Mouse (Mus musculus): ENCODE results near the gene 2200002D01Rik.

Gene 2200002D01Rik

GRCm38 (mm10) chr7:29248261-29248841 is at the start of gene 2200002D01Rik:
Gene 2200002D01Rik (minus strand): TSS chr7:29248466.
- DNase-seq, result peak; percentile 76

- DNase-seq, result peak; percentile 73
Measured at GRCm38 (mm10) chr7:29296998-29297397, 48.7 kb upstream of the 2200002D01Rik start.

GRCm38 (mm10) chr7:29295861-29296647 is 47.8 kb upstream of the 2200002D01Rik start:
- no peak for DNase-seq

- DNase-seq, result no peak
Measured at GRCm38 (mm10) chr7:29294111-29294761, 46.0 kb upstream of the 2200002D01Rik start.

GRCm38 (mm10) chr7:29293131-29294065 is 45.1 kb upstream of the 2200002D01Rik start:
- peak; percentile 25 for DNase-seq

GRCm38 (mm10) chr7:29292458-29293098 is 44.3 kb upstream of the 2200002D01Rik start:
- no peak for DNase-seq

GRCm38 (mm10) chr7:29291616-29292457 is 43.6 kb upstream of the 2200002D01Rik start:
- DNase-seq, result no peak

- no peak for DNase-seq
Measured at GRCm38 (mm10) chr7:29290691-29291485, 42.6 kb upstream of the 2200002D01Rik start.

- DNase-seq, result no peak
Measured at GRCm38 (mm10) chr7:29289856-29290255, 41.6 kb upstream of the 2200002D01Rik start.

GRCm38 (mm10) chr7:29288942-29289638 is 40.8 kb upstream of the 2200002D01Rik start, which contains the start of gene Ppp1r14a:
Gene Ppp1r14a (plus strand): TSS chr7:29289308.
- peak; percentile 74 for DNase-seq

- DNase-seq, result no peak
Measured at GRCm38 (mm10) chr7:29288079-29288478, 39.8 kb upstream of the 2200002D01Rik start.

- DNase-seq, result no peak
Measured at GRCm38 (mm10) chr7:29287481-29287880, 39.2 kb upstream of the 2200002D01Rik start.

- no peak for DNase-seq
Measured at GRCm38 (mm10) chr7:29284523-29284922, 36.3 kb upstream of the 2200002D01Rik start.

GRCm38 (mm10) chr7:29283876-29284275 is 35.6 kb upstream of the 2200002D01Rik start:
- DNase-seq, result no peak

GRCm38 (mm10) chr7:29282074-29282554 is 33.8 kb upstream of the 2200002D01Rik start:
- no peak for DNase-seq

- DNase-seq, result peak; percentile 95
Measured at GRCm38 (mm10) chr7:29281201-29282073, 33.2 kb upstream of the 2200002D01Rik start, which contains the start of gene Spint2. Gene Spint2 (minus strand): TSS chr7:29281912.

- DNase-seq, result no peak
Measured at GRCm38 (mm10) chr7:29280801-29281200, 32.5 kb upstream of the 2200002D01Rik start.

GRCm38 (mm10) chr7:29279924-29280323 is 31.7 kb upstream of the 2200002D01Rik start:
- DNase-seq, result no peak

Data from kidney, adult 18-20 months (tissue).